Mouse (Mus musculus) liver, embryonic 14.5 days (tissue): ENCODE results near the gene Bola3.

Source experiments
- CTCF ChIP-seq: IDR thresholded peaks from 2 replicates; pipeline ENCODE4 v1.5.1; 2016; ENCODE audit warnings: antibody characterized with exemption, low read depth, control low read depth
- EP300 ChIP-seq: IDR thresholded peaks from 2 replicates; pipeline ENCODE4 v1.6.1; 2016; ENCODE audit warnings: antibody characterized with exemption, low read depth

DNA sequence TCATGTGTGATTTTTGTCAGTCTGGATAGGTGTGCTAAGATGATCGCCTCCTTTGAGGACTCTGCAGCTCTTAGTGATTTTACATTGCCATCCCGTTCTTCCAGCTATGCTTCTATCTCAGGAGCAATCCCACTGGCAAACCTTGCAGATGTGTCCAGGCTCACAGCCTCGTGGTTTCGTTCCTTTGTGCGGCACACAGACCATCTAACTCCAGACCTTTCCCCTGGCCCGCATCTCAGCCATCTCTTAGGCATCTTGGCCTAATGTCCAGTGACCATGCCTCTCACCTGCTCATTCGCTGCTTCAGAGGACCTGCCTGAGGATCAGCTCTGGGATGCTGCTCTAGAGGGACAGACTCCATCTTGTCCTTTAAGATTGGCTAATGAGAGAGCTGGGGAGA, 1.2 kb downstream of the Bola3 start:
- TF ChIP-seq CTCF = no peak
- no peak for TF ChIP-seq EP300
